Mouse (Mus musculus): ENCODE data around the gene Tmem132e. TPM values are rescaled to one million over a fixed set of nuclear protein-coding genes. Genes with fewer than 3 reads are reported as not detected.

The Tmem132e gene
- 2.8 and 3.9 TPM in 2 replicates for polyA plus RNA-seq (2015; fragmentation: Nextera tagmentation; extraction: Ambion mirVana)

- H3K27me3 ChIP-seq (replicated peaks) = peaks cover 39% of the 10 kb centered on the region
- peak within 1 kb of the TSS; percentile 94 for H3K4me2 ChIP-seq
- H3K36me3 ChIP-seq (replicated peaks) = no peaks in the 10 kb centered on the region
- peak; percentile 37 for ATAC-seq (replicated peaks)
- peaks cover 35% of the 10 kb centered on the region for H3K4me1 ChIP-seq
- H3K27ac ChIP-seq = peak within 1 kb of the TSS; percentile 78
- H3K9ac ChIP-seq = peak within 1 kb of the TSS; percentile 56
- H3K4me3 ChIP-seq = peak within 1 kb of the TSS; percentile 88
- no peaks in the 10 kb centered on the region for H3K9me3 ChIP-seq
- WGBS = under 1% methylated on average over 86 of the region's 88 CpGs
These were observed at the start of gene Tmem132e for GRCm38 (mm10) chr11:82388371-82389313. TSS of gene Tmem132e (plus strand) at chr11:82388900.

- peaks cover 3% of the 10 kb centered on the region; the same call in 1 of the 2 replicates for H3K4me1 ChIP-seq
- no peak overlapping the region for H3K4me2 ChIP-seq
- no peaks in the 10 kb centered on the region for H3K36me3 ChIP-seq (replicated peaks)
- no peak overlapping the region for H3K4me3 ChIP-seq
- no peaks in the 10 kb centered on the region for H3K27me3 ChIP-seq (replicated peaks)
- no peak overlapping the region for H3K27ac ChIP-seq
- ATAC-seq (replicated peaks) = no peak
- H3K9me3 ChIP-seq = no peaks in the 10 kb centered on the region
- WGBS = 43% methylated on average over 7 of the region's 7 CpGs
- no peak overlapping the region for H3K9ac ChIP-seq
These were observed 48.7 kb upstream of the Tmem132e start for GRCm38 (mm10) chr11:82339921-82340401.

GRCm38 (mm10) chr11:82340416-82340815, 48.3 kb upstream of the Tmem132e start:
- H3K36me3 ChIP-seq (replicated peaks) = no peaks in the 10 kb centered on the region
- no peak overlapping the region for H3K27ac ChIP-seq
- no peaks in the 10 kb centered on the region for H3K9me3 ChIP-seq
- no peaks in the 10 kb centered on the region for H3K27me3 ChIP-seq (replicated peaks)
- no peak overlapping the region for H3K4me3 ChIP-seq
- H3K4me1 ChIP-seq = peaks cover 3% of the 10 kb centered on the region; the same call in 1 of the 2 replicates
- 60% methylated on average over 6 of the region's 6 CpGs for WGBS
- no peak overlapping the region for H3K9ac ChIP-seq
- H3K4me2 ChIP-seq = no peak overlapping the region
- ATAC-seq (replicated peaks) = no peak

- H3K27ac ChIP-seq = no peak overlapping the region
- WGBS = 61% methylated on average over 2 of the region's 2 CpGs
These were observed 47.8 kb upstream of the Tmem132e start for GRCm38 (mm10) chr11:82340900-82341299.

GRCm38 (mm10) chr11:82351039-82351438, 37.7 kb upstream of the Tmem132e start:
- no peak overlapping the region for H3K9ac ChIP-seq
- H3K4me3 ChIP-seq = no peak overlapping the region
- no peak overlapping the region for H3K27ac ChIP-seq
- ATAC-seq (replicated peaks) = no peak
- WGBS = 82% methylated on average over 10 of the region's 10 CpGs
- H3K4me2 ChIP-seq = no peak overlapping the region
- no peaks in the 10 kb centered on the region for H3K27me3 ChIP-seq (replicated peaks)
- H3K9me3 ChIP-seq = no peaks in the 10 kb centered on the region
- no peaks in the 10 kb centered on the region for H3K36me3 ChIP-seq (replicated peaks)
- no peaks in the 10 kb centered on the region for H3K4me1 ChIP-seq

More at GRCm38 (mm10) chr11:82340900-82341299, 47.8 kb upstream of the Tmem132e start:
- H3K4me2 ChIP-seq = no peak overlapping the region
- no peaks in the 10 kb centered on the region for H3K9me3 ChIP-seq
- no peak overlapping the region for H3K4me3 ChIP-seq
- H3K36me3 ChIP-seq (replicated peaks) = no peaks in the 10 kb centered on the region
- H3K27me3 ChIP-seq (replicated peaks) = no peaks in the 10 kb centered on the region
- peaks cover 3% of the 10 kb centered on the region; the same call in 1 of the 2 replicates for H3K4me1 ChIP-seq
- no peak overlapping the region for H3K9ac ChIP-seq
- no peak for ATAC-seq (replicated peaks)

- ATAC-seq (replicated peaks) = no peak
- Histone ChIP-seq H3K27me3 (replicated peaks) (no peaks in the 10 kb centered on the region; the same call in 1 of the 2 replicates), H3K27ac (no peak overlapping the region), H3K4me1 (peaks cover 4% of the 10 kb centered on the region; the same call in 1 of the 2 replicates), H3K4me3 (no peak overlapping the region), H3K4me2 (no peak overlapping the region), H3K36me3 (replicated peaks) (no peaks in the 10 kb centered on the region), H3K9ac (no peak overlapping the region), H3K9me3 (no peaks in the 10 kb centered on the region)
- WGBS = 66% methylated on average over 11 of the region's 11 CpGs
These were observed 18.5 kb upstream of the Tmem132e start for GRCm38 (mm10) chr11:82370151-82370550.

GRCm38 (mm10) chr11:82371577-82371976, 17.1 kb upstream of the Tmem132e start:
- ATAC-seq (replicated peaks) = no peak
- Histone ChIP-seq H3K4me1 (peaks cover 4% of the 10 kb centered on the region; the same call in 1 of the 2 replicates), H3K27ac (no peak overlapping the region), H3K4me3 (no peak overlapping the region), H3K27me3 (replicated peaks) (no peaks in the 10 kb centered on the region; the same call in 1 of the 2 replicates), H3K36me3 (replicated peaks) (no peaks in the 10 kb centered on the region), H3K9me3 (no peaks in the 10 kb centered on the region), H3K9ac (no peak overlapping the region), H3K4me2 (no peak overlapping the region)
- WGBS = 63% methylated on average over 4 of the region's 4 CpGs

GRCm38 (mm10) chr11:82380606-82381202, 8.0 kb upstream of the Tmem132e start:
- Histone ChIP-seq H3K9me3 (no peaks in the 10 kb centered on the region), H3K36me3 (replicated peaks) (no peaks in the 10 kb centered on the region), H3K4me2 (no peak overlapping the region), H3K27ac (no peak overlapping the region), H3K27me3 (replicated peaks) (peaks cover 19% of the 10 kb centered on the region), H3K4me3 (no peak overlapping the region), H3K9ac (no peak overlapping the region), H3K4me1 (peaks cover 6% of the 10 kb centered on the region)
- peak; percentile 87 for ATAC-seq (replicated peaks)
- WGBS = 30% methylated on average over 3 of the region's 3 CpGs

GRCm38 (mm10) chr11:82386970-82387540, 1.6 kb upstream of the Tmem132e start:
- H3K4me3 ChIP-seq = peak overlapping the region; percentile 88
- no peaks in the 10 kb centered on the region for H3K9me3 ChIP-seq
- no peaks in the 10 kb centered on the region for H3K36me3 ChIP-seq (replicated peaks)
- peaks cover 35% of the 10 kb centered on the region for H3K4me1 ChIP-seq
- under 1% methylated on average over 49 of the region's 51 CpGs for WGBS
- peak overlapping the region; percentile 94 for H3K4me2 ChIP-seq
- peaks cover 35% of the 10 kb centered on the region for H3K27me3 ChIP-seq (replicated peaks)
- peak overlapping the region; percentile 56 for H3K9ac ChIP-seq
- ATAC-seq (replicated peaks) = peak; percentile 86
- H3K27ac ChIP-seq = peak overlapping the region; percentile 78

- ATAC-seq (replicated peaks) = 0 out of 2 replicates have a peak, but pooled peaks have one; percentile 3
- peaks cover 39% of the 10 kb centered on the region for H3K27me3 ChIP-seq (replicated peaks)
- under 1% methylated on average over 47 of the region's 47 CpGs for WGBS
These were observed 874 bp upstream of the Tmem132e start for GRCm38 (mm10) chr11:82387711-82388341.

GRCm38 (mm10) chr11:82389396-82390291, 944 bp downstream of the Tmem132e start:
- Histone ChIP-seq H3K4me3 (peak overlapping the region; percentile 88), H3K27me3 (replicated peaks) (peaks cover 37% of the 10 kb centered on the region), H3K4me1 (peaks cover 35% of the 10 kb centered on the region), H3K27ac (peak overlapping the region; percentile 53), H3K36me3 (replicated peaks) (no peaks in the 10 kb centered on the region), H3K4me2 (peak overlapping the region; percentile 94), H3K9me3 (no peaks in the 10 kb centered on the region), H3K9ac (peak overlapping the region; percentile 56)
- peak; percentile 10; the same call in 1 of the 2 replicates for ATAC-seq (replicated peaks)
- under 1% methylated on average over 67 of the region's 69 CpGs for WGBS

More at GRCm38 (mm10) chr11:82387711-82388341, 874 bp upstream of the Tmem132e start:
- no peaks in the 10 kb centered on the region for H3K9me3 ChIP-seq
- H3K4me1 ChIP-seq = peaks cover 35% of the 10 kb centered on the region
- peak overlapping the region; percentile 94 for H3K4me2 ChIP-seq
- H3K27ac ChIP-seq = peak overlapping the region; percentile 78
- no peaks in the 10 kb centered on the region for H3K36me3 ChIP-seq (replicated peaks)
- H3K4me3 ChIP-seq = peak overlapping the region; percentile 88
- peak overlapping the region; percentile 56 for H3K9ac ChIP-seq

All from midbrain, embryonic 15.5 days (tissue).